Mouse (Mus musculus): ENCODE data around the gene Adam23. TPM values are rescaled to one million over a fixed set of nuclear protein-coding genes. Genes with fewer than 3 reads are reported as not detected.
"Not testable (repeated sequence)": the region's sequence is repeated elsewhere in the genome, so short reads cannot be mapped to it uniquely, and the experiment has no call there.

Gene Adam23
- polyA plus RNA-seq, 1 experiment from 2014 or later: 4.5 TPM

DNA sequence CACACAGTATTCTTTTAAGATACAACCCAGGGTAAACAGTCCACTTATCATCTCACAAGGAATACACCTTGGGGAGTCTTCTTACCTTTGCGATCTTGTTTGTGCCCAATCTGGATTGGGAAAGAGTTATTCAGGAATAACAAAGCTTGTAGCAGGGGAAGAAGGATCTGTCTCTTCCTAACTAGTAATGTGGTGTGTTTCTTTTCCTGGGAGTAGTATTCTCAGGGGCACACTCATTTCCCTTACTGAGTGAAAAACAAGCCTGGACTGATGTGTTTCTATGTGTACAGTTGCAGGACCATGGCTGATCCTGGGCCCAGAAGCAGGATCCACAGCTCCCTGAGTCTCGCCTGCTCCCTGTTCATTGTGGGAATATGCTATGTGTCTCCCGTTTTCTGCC lies 170.0 kb downstream of the Adam23 start, which contains the start of gene Gm39653:
Gene Gm39653 (plus strand): TSS at position 301 of the 400 bp plus-strand sequence.
- WGBS (ENCODE audit: insufficient replicate concordance): 66% methylated on average over 3 of the region's 3 CpGs
- Histone ChIP-seq H3K27ac (ENCODE audit: low read depth) (no peak within 1 kb of the TSS), H3K4me3 (ENCODE audit: low read depth, low read length) (no peak within 1 kb of the TSS), H3K9me3 (ENCODE audit: low read length) (no peaks in the 10 kb centered on the region), H3K4me1 (ENCODE audit: insufficient read depth) (no peaks in the 10 kb centered on the region), H3K4me2 (ENCODE audit: low read depth, low read length) (no peak within 1 kb of the TSS), H3K27me3 (ENCODE audit: insufficient read depth, low read length) (0 out of 2 replicates have a peak, but pooled peaks cover 2% of the 10 kb centered on the region), H3K36me3 (replicated peaks; ENCODE audit: insufficient read depth, low read length) (no peaks in the 10 kb centered on the region), H3K9ac (replicated peaks) (no peak within 1 kb of the TSS)
- ATAC-seq: no peak
- TF ChIP-seq CTCF (IDR thresholded peaks at IDR 0.05; ENCODE audit: low read depth) (no peak), EP300 (IDR thresholded peaks at IDR 0.05; ENCODE audit: low read depth) (no peak)
- no peak for DNase-seq

GRCm38 (mm10) chr1:63628211-63628610 lies 182.5 kb downstream of the Adam23 start:
- TF ChIP-seq CTCF (IDR thresholded peaks at IDR 0.05; ENCODE audit: low read depth) (no peak), EP300 (IDR thresholded peaks at IDR 0.05; ENCODE audit: low read depth) (no peak)
- WGBS (ENCODE audit: insufficient replicate concordance): 51% methylated on average over 2 of the region's 2 CpGs

DNA sequence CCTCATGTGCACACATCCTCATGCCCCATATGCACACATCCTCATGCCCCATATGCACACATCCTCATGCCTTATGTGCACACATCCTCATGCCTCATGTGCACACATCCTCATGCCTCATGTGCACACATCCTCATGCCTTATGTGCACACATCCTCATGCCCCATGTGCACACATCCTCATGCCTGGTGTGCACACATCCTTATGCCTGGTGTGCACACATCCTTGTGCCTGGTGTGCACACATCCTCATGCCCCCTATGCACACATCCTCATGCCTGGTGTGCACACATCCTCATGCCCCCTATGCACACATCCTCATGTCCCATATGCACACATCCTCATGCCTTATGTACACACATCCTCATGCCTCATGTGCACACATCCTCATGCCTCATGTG lies 184.7 kb downstream of the Adam23 start:
- H3K9me3 ChIP-seq (ENCODE audit: low read length); H3K27ac ChIP-seq (ENCODE audit: low read depth); H3K4me1 ChIP-seq (ENCODE audit: insufficient read depth); H3K4me2 ChIP-seq (ENCODE audit: low read depth, low read length); H3K27me3 ChIP-seq (ENCODE audit: insufficient read depth, low read length); ATAC-seq; H3K36me3 ChIP-seq (replicated peaks; ENCODE audit: insufficient read depth, low read length); DNase-seq; H3K4me3 ChIP-seq (ENCODE audit: low read depth, low read length); H3K9ac ChIP-seq (replicated peaks): not testable (repeated sequence)

More at GRCm38 (mm10) chr1:63628211-63628610, 182.5 kb downstream of the Adam23 start:
- Histone ChIP-seq H3K4me2 (ENCODE audit: low read depth, low read length) (no peak overlapping the region), H3K27me3 (ENCODE audit: insufficient read depth, low read length) (no peaks in the 10 kb centered on the region), H3K4me1 (ENCODE audit: insufficient read depth) (no peaks in the 10 kb centered on the region), H3K9me3 (ENCODE audit: low read length) (no peaks in the 10 kb centered on the region), H3K9ac (replicated peaks) (no peak overlapping the region), H3K36me3 (replicated peaks; ENCODE audit: insufficient read depth, low read length) (no peaks in the 10 kb centered on the region), H3K4me3 (ENCODE audit: low read depth, low read length) (no peak overlapping the region), H3K27ac (ENCODE audit: low read depth) (no peak overlapping the region)
- ATAC-seq (no peak), DNase-seq (no peak)

DNA sequence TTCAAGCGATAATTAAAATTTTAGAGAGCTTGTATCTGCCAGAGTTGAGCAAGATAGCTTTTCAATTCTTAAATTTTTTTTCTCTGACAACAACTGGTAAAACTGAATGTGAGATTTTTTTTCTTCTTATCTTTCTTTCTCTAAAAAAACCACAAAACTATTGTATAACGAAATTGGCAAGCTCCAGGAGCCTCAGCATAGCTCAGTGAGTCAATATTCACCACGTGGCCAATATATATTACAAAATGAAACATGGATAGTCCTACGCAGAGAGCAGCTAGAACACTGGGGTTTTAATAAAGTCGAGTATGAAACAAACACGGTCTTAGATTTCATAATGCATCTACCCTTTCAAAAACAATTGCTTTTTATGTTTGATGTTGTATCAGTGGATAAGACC lies 194.2 kb downstream of the Adam23 start:
- WGBS (ENCODE audit: insufficient replicate concordance): 65% methylated on average over 6 of the region's 6 CpGs
- H3K27me3 ChIP-seq (ENCODE audit: insufficient read depth, low read length): no peaks in the 10 kb centered on the region
- H3K4me3 ChIP-seq (ENCODE audit: low read depth, low read length): no peak overlapping the region
- H3K9me3 ChIP-seq (ENCODE audit: low read length): no peaks in the 10 kb centered on the region
- no peaks in the 10 kb centered on the region for H3K4me1 ChIP-seq (ENCODE audit: insufficient read depth)
- no peak overlapping the region for H3K27ac ChIP-seq (ENCODE audit: low read depth)
- H3K36me3 ChIP-seq (replicated peaks; ENCODE audit: insufficient read depth, low read length): no peaks in the 10 kb centered on the region
- no peak for DNase-seq
- no peak overlapping the region for H3K4me2 ChIP-seq (ENCODE audit: low read depth, low read length)
- no peak for TF ChIP-seq EP300 (IDR thresholded peaks at IDR 0.05; ENCODE audit: low read depth)
- no peak for ATAC-seq
- H3K9ac ChIP-seq (replicated peaks): no peak overlapping the region

Other genes starting within 250 kb of the Adam23 start
- gene Gpr1, start 231.3 kb upstream of the Adam23 start, polyA plus RNA-seq (2015; fragmentation: Nextera tagmentation; extraction: Ambion mirVana): 0.05 TPM in 1 of 2 replicates, not detected in the other
- 0.25 and 0.54 TPM in 2 replicates for gene Zdbf2, start 172.6 kb upstream of the Adam23 start, polyA plus RNA-seq (2015; fragmentation: Nextera tagmentation; extraction: Ambion mirVana)
- gene Gm39653, start 170.1 kb downstream of the Adam23 start, polyA plus RNA-seq (2015; fragmentation: Nextera tagmentation; extraction: Ambion mirVana): not detected in 2 replicates
- not detected in 2 replicates for gene Dytn, start 241.0 kb downstream of the Adam23 start, polyA plus RNA-seq (2015; fragmentation: Nextera tagmentation; extraction: Ambion mirVana)